Mouse (Mus musculus): ENCODE results near the gene Smc1b.

- TF ChIP-seq CTCF (conservative IDR thresholded peaks at IDR 0.05; ENCODE audit: low read length), result no peak
- TF ChIP-seq POU5F1 (IDR thresholded peaks at IDR 0.05; ENCODE audit: borderline replicate concordance, low read length), result no peak
- no peak for TF ChIP-seq NANOG (IDR thresholded peaks at IDR 0.05; ENCODE audit: borderline replicate concordance, low read length)
These were observed 34.7 kb upstream of the Smc1b start for GRCm38 (mm10) chr15:85166433-85166933.

Measured in E14TG2a.4 (cell line).